12 mouse cellular contexts compared by ENCODE assay signal in genomic region chr16:52588291-52588781, GRCm38 (mm10).
DNase-seq lines count a peak whose midpoint lies in the region; ATAC-seq and TF ChIP-seq lines count a peak whose summit lies in the region.
"Had no signal": no experiment of that assay in that cellular context is flagged by ENCODE, and none has a peak within 500 bp of the region (broad histone marks: within the 10 kb centered on the region; RNA-seq: fewer than 3 reads in every experiment).

No protein-coding gene starts in this region.

- no peak for DNase-seq in forebrain, embryonic 10.5 days (ENCODE audit: extremely low spot score, low spot score)
- DNase-seq in limb, embryonic 14.5 days (ENCODE audit: low spot score), result peak; percentile 27
- DNase-seq in limb, embryonic 10.5 days (ENCODE audit: low spot score), result no peak
- DNase-seq in brain, adult 2 months (ENCODE audit: low read depth, low spot score), result peak; percentile 67
- peak; percentile 17 to 63 for DNase-seq in layer of hippocampus, postnatal 14 days (ENCODE audit: low spot score in 2 of 2)
- DNase-seq in ovary, postnatal 36 days (ENCODE audit: low spot score), result no peak
- DNase-seq: embryo, embryonic 11 days; liver, embryonic 13.5 days had no signal

- H3K9ac ChIP-seq in forebrain, embryonic 15.5 days (replicated peaks), result no peak overlapping the region
- no peak overlapping the region for H3K9ac ChIP-seq in limb, embryonic 14.5 days (ENCODE audit: low read depth, low read length, severe bottlenecking)
- H3K9ac ChIP-seq: liver, embryonic 13.5 days had no signal

- TF ChIP-seq POLR2A in limb, embryonic 14.5 days (IDR thresholded peaks at IDR 0.05; ENCODE audit: borderline replicate concordance, extremely low read depth, insufficient read depth, insufficient read length), result no peak

- H3K4me1 ChIP-seq in forebrain, embryonic 15.5 days, result no peaks in the 10 kb centered on the region
- no peaks in the 10 kb centered on the region for H3K4me1 ChIP-seq in forebrain, embryonic 10.5 days
- H3K4me1 ChIP-seq in limb, embryonic 14.5 days (ENCODE audit: control insufficient read depth, insufficient read depth, low read length), result no peaks in the 10 kb centered on the region
- no peaks in the 10 kb centered on the region for H3K4me1 ChIP-seq in limb, embryonic 10.5 days
- H3K4me1 ChIP-seq: heart, embryonic 10.5 days; liver, embryonic 13.5 days; megakaryocyte, embryonic 14.5 days had no signal

- 51% methylated on average over 1 of the region's 1 CpGs for WGBS in forebrain, embryonic 15.5 days
- WGBS in forebrain, embryonic 10.5 days, result 70% methylated on average over 1 of the region's 1 CpGs
- 37% methylated on average over 1 of the region's 1 CpGs for WGBS in limb, embryonic 14.5 days
- WGBS in limb, embryonic 10.5 days, result 89% methylated on average over 1 of the region's 1 CpGs

- H3K27me3 ChIP-seq in forebrain, embryonic 15.5 days, result no peaks in the 10 kb centered on the region
- H3K27me3 ChIP-seq in forebrain, embryonic 10.5 days (ENCODE audit: poor library complexity, severe bottlenecking), result no peaks in the 10 kb centered on the region
- no peaks in the 10 kb centered on the region for H3K27me3 ChIP-seq in limb, embryonic 14.5 days (ENCODE audit: control insufficient read depth, insufficient read depth, low read length)
- no peaks in the 10 kb centered on the region for H3K27me3 ChIP-seq in limb, embryonic 10.5 days (ENCODE audit: low read depth, poor library complexity, severe bottlenecking)
- H3K27me3 ChIP-seq: liver, embryonic 13.5 days; megakaryocyte, embryonic 14.5 days had no signal

- H3K27ac ChIP-seq in forebrain, embryonic 15.5 days (replicated peaks), result no peak overlapping the region
- H3K27ac ChIP-seq in forebrain, embryonic 10.5 days, result no peak overlapping the region
- H3K27ac ChIP-seq in limb, embryonic 14.5 days (replicated peaks; ENCODE audit: low read depth, low read length), result no peak overlapping the region
- no peak overlapping the region for H3K27ac ChIP-seq in limb, embryonic 10.5 days
- H3K27ac ChIP-seq: heart, embryonic 10.5 days; liver, embryonic 13.5 days had no signal

- no peaks in the 10 kb centered on the region for H3K36me3 ChIP-seq in forebrain, embryonic 15.5 days
- H3K36me3 ChIP-seq in forebrain, embryonic 10.5 days (replicated peaks), result no peaks in the 10 kb centered on the region
- no peaks in the 10 kb centered on the region for H3K36me3 ChIP-seq in limb, embryonic 14.5 days (ENCODE audit: control insufficient read depth, insufficient read depth, low read length)
- H3K36me3 ChIP-seq in limb, embryonic 10.5 days, result no peaks in the 10 kb centered on the region
- H3K36me3 ChIP-seq: heart, embryonic 10.5 days; liver, embryonic 13.5 days had no signal

- no peak overlapping the region for H3K4me2 ChIP-seq in forebrain, embryonic 15.5 days (replicated peaks)
- H3K4me2 ChIP-seq in limb, embryonic 14.5 days (replicated peaks; ENCODE audit: low read depth, low read length, severe bottlenecking), result no peak overlapping the region
- H3K4me2 ChIP-seq: liver, embryonic 13.5 days had no signal

- peak; percentile 67 for ATAC-seq in forebrain, embryonic 15.5 days (replicated peaks)
- ATAC-seq in limb, embryonic 14.5 days (ENCODE audit: low FRiP score, low read depth), result no peak
- ATAC-seq in inflammation-experienced regulatory T-cells, adult 6 months, result no peak

- no peaks in the 10 kb centered on the region for H3K9me3 ChIP-seq in forebrain, embryonic 15.5 days
- H3K9me3 ChIP-seq in forebrain, embryonic 10.5 days, result no peaks in the 10 kb centered on the region
- no peaks in the 10 kb centered on the region for H3K9me3 ChIP-seq in limb, embryonic 14.5 days (ENCODE audit: control insufficient read depth, low read length)
- no peaks in the 10 kb centered on the region for H3K9me3 ChIP-seq in limb, embryonic 10.5 days (replicated peaks)
- H3K9me3 ChIP-seq: heart, embryonic 10.5 days; liver, embryonic 13.5 days; megakaryocyte, embryonic 14.5 days had no signal

- no peak overlapping the region for H3K4me3 ChIP-seq in forebrain, embryonic 15.5 days
- H3K4me3 ChIP-seq in forebrain, embryonic 10.5 days, result no peak overlapping the region
- no peak overlapping the region for H3K4me3 ChIP-seq in limb, embryonic 14.5 days (replicated peaks; ENCODE audit: low read length)
- H3K4me3 ChIP-seq in limb, embryonic 10.5 days, result no peak overlapping the region
- H3K4me3 ChIP-seq: heart, embryonic 10.5 days; liver, embryonic 13.5 days; megakaryocyte, embryonic 14.5 days had no signal

Comparison
In these comparisons a context has a peak if more than half of its experiments do, and no peak if none do; other contexts are left out.
1. DNase-seq: peak in limb, embryonic 14.5 days (single experiment), brain, adult 2 months (single experiment) and layer of hippocampus, postnatal 14 days (2 of 2); none in forebrain, embryonic 10.5 days (single experiment), limb, embryonic 10.5 days (single experiment) and ovary, postnatal 36 days (single experiment).